Mouse (Mus musculus) olfactory bulb, adult 2 months (tissue): Measurements from ENCODE around the gene Mrps27.

ENCODE experiments used
- CTCF ChIP-seq: fragments of 200-500 bp; IDR thresholded peaks from 2 replicates; pipeline ENCODE4 v1.5.1; 2012; ENCODE audit warnings: low read depth, mild to moderate bottlenecking, low read length, moderate library complexity; ENCODE audit not compliant: insufficient read depth
- POLR2A ChIP-seq: fragments of 200-500 bp; IDR thresholded peaks from 2 replicates; pipeline ENCODE4 v1.6.1; 2012; ENCODE audit warnings: mild to moderate bottlenecking, low read depth, low read length, moderate library complexity; ENCODE audit not compliant: insufficient read depth

DNA sequence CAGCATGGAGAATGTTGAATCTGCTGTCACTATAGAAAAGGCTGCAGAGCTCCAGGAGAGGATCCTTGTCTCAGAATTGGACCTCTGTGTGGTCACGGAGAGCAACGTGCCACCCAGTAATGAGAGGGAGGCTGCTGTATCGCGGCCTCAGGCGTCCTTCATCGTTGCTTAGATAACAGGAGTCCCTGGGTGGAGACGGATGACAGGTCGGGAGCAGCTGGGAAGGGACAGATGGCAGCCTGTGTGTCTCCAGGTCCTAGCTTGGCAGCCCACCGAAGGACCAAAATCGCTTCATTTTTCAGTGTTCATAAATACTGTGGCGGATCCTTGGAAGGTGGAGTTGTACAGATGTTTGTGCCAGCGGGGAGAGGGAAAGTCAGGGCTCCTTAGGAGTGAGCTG lies 24.5 kb downstream of the Mrps27 start:
- TF ChIP-seq CTCF (no peak), POLR2A (no peak)
